Mouse (Mus musculus): ENCODE measurements around the gene Pigs. TPM values are rescaled to one million over a fixed set of nuclear protein-coding genes. Genes with fewer than 3 reads are reported as not detected.
A peak's percentile ranks its signal among the peaks of the same experiment; 100 is the strongest.

Gene Pigs
- polyA plus RNA-seq, 1 experiment from 2014 or later: 70.3 TPM

- DNase-seq (ENCODE audit: low spot score): no peak
- Histone ChIP-seq H3K27ac (ENCODE audit: low read depth, low read length) (no peak overlapping the region), H3K27me3 (ENCODE audit: control insufficient read depth, insufficient read depth, low read length) (no peaks in the 10 kb centered on the region), H3K4me2 (ENCODE audit: low read depth, low read length, severe bottlenecking) (no peak overlapping the region), H3K4me3 (ENCODE audit: low read depth, low read length) (no peak overlapping the region), H3K9ac (ENCODE audit: low read length) (no peak overlapping the region), H3K4me1 (replicated peaks; ENCODE audit: control insufficient read depth, insufficient read depth, low read length) (no peaks in the 10 kb centered on the region), H3K36me3 (ENCODE audit: control insufficient read depth, insufficient read depth, low read length) (no peaks in the 10 kb centered on the region), H3K9me3 (ENCODE audit: control insufficient read depth, low read length) (no peaks in the 10 kb centered on the region)
- ATAC-seq (replicated peaks; ENCODE audit: low FRiP score): no peak
- WGBS: 91% methylated on average over 6 of the region's 6 CpGs
Measured at GRCm38 (mm10) chr11:78354905-78355304, 26.7 kb downstream of the Pigs start.

DNA sequence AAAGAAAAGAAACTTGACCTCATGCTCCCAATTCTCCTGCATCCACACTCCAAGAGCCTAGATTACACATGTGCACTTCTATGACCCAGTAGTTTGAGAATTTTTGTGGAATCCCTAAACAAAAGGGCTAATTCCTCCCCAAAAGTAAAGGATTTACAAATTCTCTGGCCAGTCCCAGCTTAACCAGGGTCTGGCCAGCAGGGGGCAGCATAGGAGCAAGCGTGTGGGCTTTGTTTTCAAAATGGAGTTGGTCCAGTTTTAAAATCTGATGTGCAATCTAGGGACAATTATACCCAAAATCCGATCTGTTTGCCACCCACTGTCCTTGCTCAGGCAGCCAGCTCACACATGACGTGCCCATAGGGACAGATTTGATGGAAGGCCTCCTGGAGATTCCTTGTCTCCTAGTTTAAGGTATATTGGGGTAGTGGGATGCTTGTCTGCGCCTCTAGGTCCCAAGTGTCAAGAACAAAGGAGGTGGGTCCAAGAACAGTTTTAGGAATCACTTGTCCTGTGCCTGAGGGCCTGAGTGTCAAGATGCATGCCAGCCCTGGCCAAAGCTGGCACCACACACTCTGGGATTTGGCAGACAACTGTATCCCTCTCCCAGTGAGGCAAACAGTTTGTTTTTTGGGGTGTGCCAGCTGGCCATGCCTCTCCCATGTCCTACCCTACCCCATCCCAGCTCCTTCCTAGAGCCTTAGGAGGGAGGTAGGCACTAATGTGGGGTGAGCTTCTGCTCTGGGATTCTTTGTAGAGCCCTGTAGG, 27.4 kb downstream of the Pigs start:
- Histone ChIP-seq H3K27ac (ENCODE audit: low read depth, low read length) (no peak overlapping the region), H3K9me3 (ENCODE audit: control insufficient read depth, low read length) (no peaks in the 10 kb centered on the region), H3K27me3 (ENCODE audit: control insufficient read depth, insufficient read depth, low read length) (no peaks in the 10 kb centered on the region), H3K9ac (ENCODE audit: low read length) (peak overlapping the region; percentile 27; the same call in 1 of the 2 replicates), H3K36me3 (ENCODE audit: control insufficient read depth, insufficient read depth, low read length) (no peaks in the 10 kb centered on the region), H3K4me3 (ENCODE audit: low read depth, low read length) (no peak overlapping the region), H3K4me1 (replicated peaks; ENCODE audit: control insufficient read depth, insufficient read depth, low read length) (no peaks in the 10 kb centered on the region), H3K4me2 (ENCODE audit: low read depth, low read length, severe bottlenecking) (no peak overlapping the region)
- ATAC-seq (replicated peaks; ENCODE audit: low FRiP score) (no peak), DNase-seq (ENCODE audit: low spot score) (peak; percentile 89)
- 32% methylated on average over 4 of the region's 4 CpGs for WGBS

DNA sequence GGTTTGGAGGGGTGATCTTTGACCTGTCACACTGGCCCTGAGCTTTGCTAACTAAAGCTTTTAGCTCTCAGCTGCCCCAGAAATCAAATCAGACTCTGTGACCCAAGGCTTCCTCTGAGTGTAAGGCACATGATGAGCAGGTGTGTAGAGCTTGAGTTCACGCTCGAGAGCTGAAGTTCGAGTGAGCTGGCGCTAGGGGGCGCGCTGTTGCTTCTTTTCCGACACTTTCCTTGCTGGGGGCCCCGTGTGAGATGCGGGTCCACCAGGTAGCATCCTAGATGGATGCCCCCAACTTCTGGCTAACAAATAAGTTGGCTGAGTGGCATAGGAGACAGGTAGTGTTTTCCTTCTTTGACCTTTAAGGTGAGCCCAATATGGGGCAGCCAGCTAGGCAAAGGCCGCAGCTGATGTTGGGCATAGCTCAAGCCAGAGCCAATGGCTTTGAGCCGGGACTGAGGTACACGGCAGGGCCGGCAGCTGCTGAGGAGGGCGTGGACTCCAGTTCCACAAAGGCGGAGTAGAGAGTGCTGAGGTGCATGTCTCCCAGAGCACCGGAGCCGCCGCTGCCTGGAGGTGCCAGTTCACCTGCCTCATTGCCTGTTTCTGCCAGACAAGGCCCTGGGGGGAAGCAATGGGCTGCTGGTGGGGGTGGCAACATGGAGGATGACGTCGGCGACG, 30.3 kb downstream of the Pigs start:
- Histone ChIP-seq H3K27ac (ENCODE audit: low read depth, low read length) (no peak overlapping the region), H3K4me3 (ENCODE audit: low read depth, low read length) (no peak overlapping the region), H3K9ac (ENCODE audit: low read length) (no peak overlapping the region), H3K4me2 (ENCODE audit: low read depth, low read length, severe bottlenecking) (no peak overlapping the region), H3K9me3 (ENCODE audit: control insufficient read depth, low read length) (no peaks in the 10 kb centered on the region), H3K4me1 (replicated peaks; ENCODE audit: control insufficient read depth, insufficient read depth, low read length) (no peaks in the 10 kb centered on the region), H3K36me3 (ENCODE audit: control insufficient read depth, insufficient read depth, low read length) (no peaks in the 10 kb centered on the region), H3K27me3 (ENCODE audit: control insufficient read depth, insufficient read depth, low read length) (no peaks in the 10 kb centered on the region)
- ATAC-seq (replicated peaks; ENCODE audit: low FRiP score) (no peak), DNase-seq (ENCODE audit: low spot score) (peak; percentile 78)
- WGBS: 13% methylated on average over 22 of the region's 22 CpGs

GRCm38 (mm10) chr11:78360125-78360788, 32.0 kb downstream of the Pigs start:
- H3K27ac ChIP-seq (ENCODE audit: low read depth, low read length): no peak overlapping the region
- peak overlapping the region; percentile 19; the same call in 1 of the 2 replicates for H3K4me2 ChIP-seq (ENCODE audit: low read depth, low read length, severe bottlenecking)
- WGBS: 12% methylated on average over 13 of the region's 13 CpGs
- H3K27me3 ChIP-seq (ENCODE audit: control insufficient read depth, insufficient read depth, low read length): no peaks in the 10 kb centered on the region
- no peaks in the 10 kb centered on the region for H3K9me3 ChIP-seq (ENCODE audit: control insufficient read depth, low read length)
- DNase-seq (ENCODE audit: low spot score) (peak; percentile 84), ATAC-seq (replicated peaks; ENCODE audit: low FRiP score) (peak; percentile 60; the same call in 1 of the 2 replicates)
- no peak overlapping the region for H3K9ac ChIP-seq (ENCODE audit: low read length)
- no peaks in the 10 kb centered on the region for H3K36me3 ChIP-seq (ENCODE audit: control insufficient read depth, insufficient read depth, low read length)
- H3K4me3 ChIP-seq (ENCODE audit: low read depth, low read length): peak overlapping the region; percentile 17
- no peaks in the 10 kb centered on the region for H3K4me1 ChIP-seq (replicated peaks; ENCODE audit: control insufficient read depth, insufficient read depth, low read length)

DNA sequence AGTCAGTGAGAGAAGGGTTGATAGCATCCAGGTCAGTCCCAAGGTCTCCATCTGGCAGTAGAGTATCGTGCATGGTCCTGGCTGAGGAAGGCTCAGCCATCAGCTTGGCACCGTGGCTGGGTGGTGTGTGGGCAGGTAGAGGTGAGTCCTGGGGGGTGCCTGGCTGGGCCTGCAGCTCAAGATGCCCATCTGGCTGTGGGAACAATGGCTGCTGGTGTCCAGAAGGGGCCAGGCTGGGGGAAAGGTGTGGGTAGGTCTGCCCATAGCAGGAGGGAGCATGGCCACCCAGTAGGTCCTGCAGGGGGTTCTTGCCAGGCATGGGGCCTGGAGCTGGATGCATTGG, 32.5 kb downstream of the Pigs start:
- ATAC-seq (replicated peaks; ENCODE audit: low FRiP score): no peak
- DNase-seq (ENCODE audit: low spot score): no peak
- Histone ChIP-seq H3K27ac (ENCODE audit: low read depth, low read length) (no peak overlapping the region), H3K4me2 (ENCODE audit: low read depth, low read length, severe bottlenecking) (0 out of 2 replicates have a peak overlapping the region, but pooled peaks have one; percentile 19), H3K36me3 (ENCODE audit: control insufficient read depth, insufficient read depth, low read length) (no peaks in the 10 kb centered on the region), H3K9ac (ENCODE audit: low read length) (no peak overlapping the region), H3K4me3 (ENCODE audit: low read depth, low read length) (no peak overlapping the region), H3K27me3 (ENCODE audit: control insufficient read depth, insufficient read depth, low read length) (no peaks in the 10 kb centered on the region), H3K9me3 (ENCODE audit: control insufficient read depth, low read length) (no peaks in the 10 kb centered on the region), H3K4me1 (replicated peaks; ENCODE audit: control insufficient read depth, insufficient read depth, low read length) (no peaks in the 10 kb centered on the region)
- 61% methylated on average over 2 of the region's 2 CpGs for WGBS

- no peak overlapping the region for H3K4me3 ChIP-seq (ENCODE audit: low read depth, low read length)
- no peaks in the 10 kb centered on the region for H3K4me1 ChIP-seq (replicated peaks; ENCODE audit: control insufficient read depth, insufficient read depth, low read length)
- 78% methylated on average over 13 of the region's 13 CpGs for WGBS
- H3K36me3 ChIP-seq (ENCODE audit: control insufficient read depth, insufficient read depth, low read length): no peaks in the 10 kb centered on the region
- no peak overlapping the region for H3K9ac ChIP-seq (ENCODE audit: low read length)
- ATAC-seq (replicated peaks; ENCODE audit: low FRiP score) (no peak), DNase-seq (ENCODE audit: low spot score) (no peak)
- H3K27ac ChIP-seq (ENCODE audit: low read depth, low read length): no peak overlapping the region
- no peaks in the 10 kb centered on the region for H3K9me3 ChIP-seq (ENCODE audit: control insufficient read depth, low read length)
- no peak overlapping the region for H3K4me2 ChIP-seq (ENCODE audit: low read depth, low read length, severe bottlenecking)
- no peaks in the 10 kb centered on the region for H3K27me3 ChIP-seq (ENCODE audit: control insufficient read depth, insufficient read depth, low read length)
Measured at GRCm38 (mm10) chr11:78363309-78364007, 35.2 kb downstream of the Pigs start.

- Histone ChIP-seq H3K36me3 (ENCODE audit: control insufficient read depth, insufficient read depth, low read length) (no peaks in the 10 kb centered on the region), H3K9ac (ENCODE audit: low read length) (no peak overlapping the region), H3K9me3 (ENCODE audit: control insufficient read depth, low read length) (no peaks in the 10 kb centered on the region), H3K27ac (ENCODE audit: low read depth, low read length) (no peak overlapping the region), H3K4me1 (replicated peaks; ENCODE audit: control insufficient read depth, insufficient read depth, low read length) (no peaks in the 10 kb centered on the region), H3K27me3 (ENCODE audit: control insufficient read depth, insufficient read depth, low read length) (no peaks in the 10 kb centered on the region), H3K4me3 (ENCODE audit: low read depth, low read length) (no peak overlapping the region), H3K4me2 (ENCODE audit: low read depth, low read length, severe bottlenecking) (no peak overlapping the region)
- ATAC-seq (replicated peaks; ENCODE audit: low FRiP score): no peak
- 66% methylated on average over 8 of the region's 8 CpGs for WGBS
- DNase-seq (ENCODE audit: low spot score): no peak
Measured at GRCm38 (mm10) chr11:78364103-78364502, 35.9 kb downstream of the Pigs start.

GRCm38 (mm10) chr11:78367456-78368225, 39.4 kb downstream of the Pigs start:
- H3K27me3 ChIP-seq (ENCODE audit: control insufficient read depth, insufficient read depth, low read length): no peaks in the 10 kb centered on the region
- 92% methylated on average over 15 of the region's 15 CpGs for WGBS
- H3K4me3 ChIP-seq (ENCODE audit: low read depth, low read length): no peak overlapping the region
- H3K4me1 ChIP-seq (replicated peaks; ENCODE audit: control insufficient read depth, insufficient read depth, low read length): no peaks in the 10 kb centered on the region
- ATAC-seq (replicated peaks; ENCODE audit: low FRiP score): no peak
- H3K4me2 ChIP-seq (ENCODE audit: low read depth, low read length, severe bottlenecking): no peak overlapping the region
- no peak overlapping the region for H3K27ac ChIP-seq (ENCODE audit: low read depth, low read length)
- no peaks in the 10 kb centered on the region for H3K9me3 ChIP-seq (ENCODE audit: control insufficient read depth, low read length)
- no peak for DNase-seq (ENCODE audit: low spot score)
- no peak overlapping the region for H3K9ac ChIP-seq (ENCODE audit: low read length)
- H3K36me3 ChIP-seq (ENCODE audit: control insufficient read depth, insufficient read depth, low read length): no peaks in the 10 kb centered on the region
